Mouse (Mus musculus): ENCODE results near the gene Gpx3.
A peak's percentile ranks its signal among the peaks of the same experiment; 100 is the strongest.
"Not testable (repeated sequence)": the region's sequence is repeated elsewhere in the genome, so short reads cannot be mapped to it uniquely, and the experiment has no call there.

Gene Gpx3

DNA sequence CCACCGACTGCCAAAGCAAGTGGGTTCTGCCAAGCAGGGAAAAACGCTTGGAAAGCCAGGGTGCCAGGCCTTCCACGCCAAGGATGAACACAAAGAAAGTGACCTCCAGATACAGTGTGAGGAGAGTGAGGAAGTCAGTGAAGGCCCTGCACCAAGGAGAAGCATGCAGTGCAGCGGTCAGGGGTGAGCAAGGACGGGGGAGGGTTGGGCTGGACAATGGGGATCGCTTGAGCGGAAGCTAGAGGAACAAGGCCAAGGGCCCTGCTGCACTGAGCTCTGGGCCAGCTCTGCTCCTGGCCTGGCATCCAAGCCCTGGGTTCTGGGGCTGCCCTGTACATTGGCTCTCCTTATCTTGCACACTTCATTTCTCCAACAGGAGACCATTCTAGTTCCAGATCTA is 37.8 kb downstream of the Gpx3 start:
- no peak for DNase-seq

DNA sequence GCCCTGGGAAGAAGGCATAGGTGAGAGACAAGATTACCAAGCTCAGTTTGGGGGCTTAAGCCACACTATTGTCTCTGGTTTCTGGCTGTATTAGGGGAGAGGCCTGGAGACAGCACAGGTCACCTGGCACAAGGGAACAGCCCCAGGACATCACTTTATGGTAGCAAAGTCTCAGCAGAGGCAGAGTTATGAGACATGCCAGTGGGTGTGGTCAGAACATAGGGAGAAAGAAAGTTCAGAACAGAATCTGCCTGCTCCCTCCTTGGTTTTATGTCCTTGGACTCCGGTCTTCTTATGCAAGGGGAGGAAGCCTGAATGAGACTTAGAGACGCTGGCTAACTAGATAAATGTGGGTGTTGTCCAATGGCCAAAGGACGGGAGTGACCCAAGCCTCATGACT is 42.4 kb downstream of the Gpx3 start:
- DNase-seq, result no peak

DNA sequence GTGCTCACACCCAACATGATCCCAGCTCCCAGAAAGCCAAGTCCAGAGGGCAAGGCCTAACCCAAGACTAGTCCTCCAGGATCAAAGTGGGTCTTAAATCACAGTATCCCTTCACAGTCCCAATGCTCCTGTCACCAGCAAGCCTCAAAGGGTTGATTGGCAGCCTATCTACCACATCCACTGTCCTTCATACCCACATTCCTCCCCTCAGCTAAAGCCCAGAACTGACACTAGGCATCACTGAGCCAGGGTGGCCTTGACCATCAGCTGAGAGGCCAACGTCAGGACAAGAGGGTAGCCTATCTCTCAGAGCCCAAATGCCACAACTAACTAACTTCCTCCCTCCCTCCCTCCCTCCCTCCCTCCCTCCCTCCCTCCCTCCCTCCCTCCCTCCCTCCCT is 47.5 kb downstream of the Gpx3 start:
- DNase-seq, result no peak

DNA sequence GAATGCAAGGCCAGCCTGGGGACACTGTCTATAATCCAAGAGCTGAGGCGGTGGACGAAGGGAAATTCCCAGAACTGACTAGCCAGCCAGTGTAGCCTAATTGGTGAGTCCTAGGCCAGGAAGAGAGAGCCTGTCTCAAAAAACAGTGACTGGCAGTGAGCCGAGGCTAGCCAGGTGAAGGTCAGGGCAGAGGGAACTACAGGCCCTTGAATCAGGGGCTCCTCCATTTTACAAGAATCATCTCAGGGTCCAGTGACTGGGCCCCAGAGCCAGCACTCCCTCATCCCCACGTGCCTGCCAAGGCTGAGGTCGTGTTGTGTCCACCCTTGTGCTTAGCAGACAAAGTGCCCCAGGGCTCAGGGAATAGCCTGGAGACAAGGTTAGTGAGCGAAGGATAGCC is 48.4 kb downstream of the Gpx3 start:
- no peak for DNase-seq

DNA sequence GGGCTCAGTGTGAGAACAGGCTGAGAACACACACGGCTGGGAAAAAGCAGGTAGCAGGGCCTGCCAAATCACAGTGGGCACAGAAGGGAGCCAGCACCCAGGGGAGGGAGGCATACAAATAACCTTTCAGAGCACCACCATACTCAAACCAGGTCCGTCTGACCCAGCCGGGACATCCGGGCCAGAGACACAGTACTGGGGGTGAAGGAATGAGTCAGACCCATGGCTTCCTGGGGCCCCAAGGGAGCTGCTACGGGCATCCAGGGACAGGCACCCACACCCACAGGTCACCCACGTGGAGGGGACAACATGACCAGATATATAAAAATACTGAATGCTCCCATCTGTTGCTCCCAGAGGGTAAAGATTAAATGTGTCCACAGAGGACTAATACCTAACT is 50.4 kb downstream of the Gpx3 start:
- DNase-seq, result no peak

DNA sequence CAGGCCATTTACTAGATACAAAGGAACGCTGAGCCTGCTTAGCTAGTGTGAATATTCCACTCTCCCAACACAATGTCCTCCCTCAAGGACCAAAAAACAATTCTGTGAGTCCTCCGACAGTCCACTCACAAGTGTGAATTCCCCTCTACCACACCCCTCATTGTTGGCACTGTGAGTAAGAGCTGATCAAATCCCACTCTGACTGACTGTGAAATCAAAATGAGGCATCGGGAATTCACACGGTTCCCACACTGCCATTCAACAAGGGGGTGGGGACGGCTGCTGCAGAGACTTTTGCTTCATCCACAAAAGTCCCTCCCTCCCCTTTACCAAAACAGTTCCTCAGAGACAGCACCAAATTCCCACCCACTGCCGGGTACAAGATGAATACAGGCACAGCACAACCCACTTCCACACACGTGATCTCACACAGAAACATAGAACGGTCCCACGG is 51.8 kb downstream of the Gpx3 start:
- DNase-seq, result no peak

DNA sequence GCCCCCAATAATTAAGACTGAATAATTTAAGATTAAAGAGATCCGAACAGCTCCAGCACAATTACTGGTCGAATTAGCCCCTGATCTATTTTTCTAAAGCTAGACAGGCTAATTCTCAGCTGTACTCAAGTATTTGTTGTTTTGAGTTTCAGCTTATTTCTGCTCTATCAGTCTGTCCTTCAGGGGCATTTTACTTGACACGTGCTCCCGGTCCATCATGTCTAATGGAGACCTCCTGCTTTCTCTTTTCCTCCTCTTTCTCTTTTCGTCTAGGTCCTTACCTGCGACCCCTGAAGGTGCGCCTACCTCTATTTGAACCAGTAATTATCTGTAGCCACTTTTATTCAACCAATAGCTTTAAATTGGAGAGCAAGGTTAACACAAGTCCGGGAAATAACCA is 52.5 kb downstream of the Gpx3 start:
- DNase-seq, result no peak

DNA sequence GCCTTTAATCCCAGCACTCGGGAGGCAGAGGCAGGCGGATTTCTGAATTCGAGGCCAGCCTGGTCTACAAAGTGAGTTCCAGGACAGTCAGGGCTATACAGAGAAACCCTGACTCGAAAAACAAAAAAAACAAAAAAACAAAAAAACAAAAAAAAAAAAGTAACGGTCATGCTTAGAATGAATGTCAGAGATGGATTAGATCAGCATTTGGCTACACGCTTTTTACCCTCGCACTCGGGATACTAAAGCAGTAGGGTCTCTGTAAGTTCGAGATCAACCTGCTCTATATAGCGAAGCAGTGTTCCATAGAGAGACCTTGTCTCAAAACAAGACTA is 53.1 kb downstream of the Gpx3 start:
- DNase-seq, result not testable (repeated sequence)

DNA sequence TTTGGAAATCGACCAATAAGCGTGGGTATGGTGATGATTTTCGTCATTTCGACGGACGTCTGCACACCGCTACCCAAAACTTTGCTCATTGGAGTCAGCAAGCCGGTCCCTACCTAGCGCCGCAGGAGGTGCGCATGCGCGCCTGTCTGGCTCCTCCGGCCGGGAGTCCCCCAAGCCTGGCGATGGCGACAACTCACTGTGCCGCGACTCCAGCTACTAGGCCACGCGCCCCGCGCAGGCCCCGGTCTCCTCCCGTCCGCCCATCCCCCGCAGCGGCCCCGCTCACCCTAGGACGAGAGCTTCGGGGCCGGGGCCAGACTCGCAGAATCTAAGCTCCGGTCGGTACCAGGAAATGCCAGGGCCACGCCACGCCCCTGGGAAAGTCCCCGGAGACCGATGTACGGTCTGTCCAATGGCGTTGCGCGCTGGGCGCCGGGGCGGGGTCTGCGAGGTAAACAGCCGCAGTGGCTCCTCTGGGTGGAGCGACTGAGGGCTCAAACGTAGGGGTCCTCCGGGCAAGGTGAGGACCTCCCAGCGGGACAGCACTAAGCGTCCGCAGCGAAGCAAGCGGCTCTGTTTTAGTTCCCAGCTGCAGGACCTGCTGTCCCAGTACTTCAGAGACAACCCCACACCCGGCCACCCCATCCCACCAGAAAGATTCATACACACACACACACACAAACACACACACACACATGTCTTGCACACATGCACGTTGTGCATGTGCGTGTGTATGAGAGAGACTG is 53.7 kb downstream of the Gpx3 start:
- DNase-seq, result peak; percentile 99

DNA sequence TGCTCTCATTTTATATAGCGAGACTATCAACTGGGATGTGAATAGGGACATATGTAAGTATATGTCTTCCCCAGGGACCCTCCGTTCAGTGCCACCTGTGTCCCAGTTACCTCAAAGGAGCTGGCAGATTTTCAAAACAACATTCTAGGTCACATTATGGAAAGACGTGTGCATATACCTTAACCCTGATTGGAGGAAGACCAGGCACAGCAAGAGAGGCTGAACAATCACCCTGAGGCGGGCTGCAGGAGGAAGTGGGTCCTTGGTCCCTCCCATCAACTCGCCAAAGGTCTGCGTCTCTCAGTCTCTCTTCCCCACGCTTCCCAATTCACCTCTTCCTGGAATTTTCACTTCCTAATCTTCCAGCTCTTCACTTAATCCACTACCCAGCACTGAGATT is 54.7 kb downstream of the Gpx3 start:
- no peak for DNase-seq

DNA sequence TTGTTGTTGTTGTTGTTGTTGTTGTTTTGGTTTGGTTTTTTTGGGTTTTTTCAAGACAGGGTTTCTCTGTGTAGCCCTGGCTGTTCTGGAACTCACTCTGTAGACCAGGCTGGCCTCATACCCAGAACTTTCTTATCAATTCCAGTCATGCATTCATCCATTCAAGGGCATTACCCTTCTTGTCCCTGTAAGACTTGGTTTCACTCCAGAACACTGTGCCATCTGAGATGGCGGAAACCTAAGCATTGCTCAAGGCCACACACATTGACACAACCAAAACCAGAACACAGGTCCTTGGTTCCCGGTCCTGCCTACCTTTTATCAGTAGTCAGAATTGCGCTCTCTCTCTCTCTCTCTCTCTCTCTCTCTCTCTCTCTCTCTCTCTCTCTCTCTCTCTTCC is 55.5 kb downstream of the Gpx3 start:
- DNase-seq, result not testable (repeated sequence)

DNA sequence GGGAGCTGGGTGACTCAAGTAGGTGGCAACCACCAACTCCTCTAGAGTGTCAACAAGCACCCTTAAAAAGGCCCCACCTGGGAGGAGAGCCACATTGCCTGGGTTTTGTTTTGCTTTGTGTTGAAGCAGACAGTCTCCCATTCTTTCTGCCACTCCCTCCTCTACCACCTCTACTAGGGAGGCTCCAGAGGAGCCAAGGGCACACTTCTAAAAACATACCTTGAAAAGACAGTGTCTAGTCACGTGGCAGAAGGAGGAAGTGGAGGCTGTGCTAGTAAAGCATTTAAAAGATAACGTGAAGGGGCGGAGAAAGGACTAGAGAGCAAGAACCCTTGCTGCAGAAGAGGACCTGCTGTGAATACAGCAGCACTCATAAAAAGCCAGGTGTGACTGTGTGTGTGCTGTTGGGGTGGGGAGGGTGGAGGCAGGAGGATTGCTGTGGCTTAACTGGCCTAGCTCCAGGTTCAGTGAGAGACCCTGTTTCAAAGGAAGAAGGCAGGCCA is 56.4 kb downstream of the Gpx3 start:
- no peak for DNase-seq
